Mouse (Mus musculus) gastrocnemius, postnatal 14 days (tissue): ENCODE data around the gene Rabgap1l. TPM values are rescaled to one million over a fixed set of nuclear protein-coding genes. Genes with fewer than 3 reads are reported as not detected.
A peak's percentile ranks its signal among the peaks of the same experiment; 100 is the strongest.

ENCODE experiments used
- DNase-seq: peaks from one replicate; pipeline ENCODE4 v3.0.0; 2021; ENCODE audit warnings: mixed read lengths
- intact Hi-C: fragments of 180-260 bp; cut with DNase I; formaldehyde crosslinking; loops from one replicate; pipeline ENCODE4 v1.15.1; 2025; ENCODE audit warnings: low total_unique reads
- total RNA-seq, 2 experiments: library from RNA; stranded (reverse); gene quantifications; 2 replicates each; pipeline ENCODE4 v1.2.3; 2021

The Rabgap1l gene
- total RNA-seq, 2 experiments from 2014 or later, result 12.6 to 13.7 TPM

GRCm38 (mm10) chr1:160238852-160239443, 554.1 kb downstream of the Rabgap1l start:
- DNase-seq, result no peak
- intact Hi-C loops, result no loop called here

- no peak for DNase-seq
- intact Hi-C loops, result no loop called here
Measured at GRCm38 (mm10) chr1:160237981-160238380, 555.0 kb downstream of the Rabgap1l start.

GRCm38 (mm10) chr1:160233921-160234320, 559.1 kb downstream of the Rabgap1l start:
- peak; percentile 13 for DNase-seq
- intact Hi-C loops, result loop anchor here (5.0 kb wide), 1 partner anchor 143 kb away; no protein-coding TSS in a partner anchor

- intact Hi-C loops, result loop anchor here (5.0 kb wide), 1 partner anchor 145 kb away; no protein-coding TSS in a partner anchor
- DNase-seq, result no peak
Measured at GRCm38 (mm10) chr1:160232113-160232512, 560.9 kb downstream of the Rabgap1l start.

DNA sequence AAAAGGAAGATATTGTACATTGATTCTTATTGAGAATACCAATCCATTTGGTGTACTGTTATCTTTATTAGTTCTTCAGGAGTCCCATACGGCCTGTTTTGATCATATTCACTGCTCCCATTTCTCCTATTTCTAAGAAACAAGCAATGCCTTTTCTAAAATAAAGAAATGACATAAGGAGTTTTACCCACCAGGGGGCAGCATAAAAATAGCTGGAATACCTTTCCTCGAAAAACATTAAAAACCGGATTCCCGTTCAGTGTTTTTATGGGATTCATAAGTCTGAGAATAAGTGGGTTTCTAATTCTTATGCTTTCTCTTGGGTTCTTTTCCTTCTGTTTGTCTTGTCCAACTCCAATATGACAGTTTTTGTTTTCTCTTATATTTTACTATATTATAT, 562.0 kb downstream of the Rabgap1l start:
- DNase-seq, result no peak
- intact Hi-C loops, result loop anchor here (5.0 kb wide), 1 partner anchor 146 kb away; no protein-coding TSS in a partner anchor

DNA sequence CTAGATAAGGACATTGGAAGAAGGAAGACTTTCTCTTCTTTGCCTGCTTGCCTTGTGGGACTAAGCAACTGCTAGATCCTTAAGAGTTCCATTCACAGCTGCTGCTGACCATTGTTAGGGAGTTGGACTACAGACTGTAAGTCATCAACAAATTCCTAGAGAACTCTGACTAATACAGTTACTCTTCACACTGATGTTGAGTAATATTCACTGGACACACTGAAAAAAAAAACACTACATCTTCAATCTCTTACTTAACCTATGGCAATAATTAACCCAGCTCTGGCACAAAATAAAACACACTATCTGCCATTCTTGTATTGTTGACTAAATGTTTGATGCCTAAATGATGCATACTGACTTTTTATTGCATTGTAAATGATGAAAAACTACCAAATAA, 565.2 kb downstream of the Rabgap1l start:
- DNase-seq, result no peak
- intact Hi-C loops, result no loop called here

GRCm38 (mm10) chr1:160227196-160227595, 565.8 kb downstream of the Rabgap1l start:
- intact Hi-C loops, result no loop called here
- DNase-seq, result no peak

DNA sequence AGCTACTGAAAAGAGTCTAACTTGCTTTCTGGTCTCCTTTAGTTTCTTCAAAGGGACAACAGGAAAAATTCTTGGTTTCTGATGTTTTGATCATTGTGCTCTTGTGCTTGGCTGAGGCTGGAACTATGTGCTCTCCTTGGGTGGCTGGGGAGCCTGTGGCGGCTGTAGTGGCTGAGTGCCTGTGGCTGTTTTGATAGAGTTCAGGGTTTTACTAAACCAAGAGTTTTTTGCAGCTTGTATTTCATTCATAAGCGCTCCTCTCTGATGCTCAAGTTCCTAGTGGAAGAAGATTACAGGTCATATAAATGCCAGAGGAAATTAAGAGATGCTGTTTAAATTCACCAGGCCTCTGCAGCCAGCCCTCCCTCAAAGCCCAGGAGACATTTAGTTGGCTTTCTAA, 568.9 kb downstream of the Rabgap1l start:
- no peak for DNase-seq
- intact Hi-C loops, result no loop called here

- DNase-seq, result no peak
- intact Hi-C loops, result no loop called here
Measured at GRCm38 (mm10) chr1:160217898-160218297, 575.1 kb downstream of the Rabgap1l start.

- DNase-seq, result no peak
- intact Hi-C loops, result no loop called here
Measured at GRCm38 (mm10) chr1:160214171-160214570, 578.8 kb downstream of the Rabgap1l start.

GRCm38 (mm10) chr1:160212703-160213669, 580.0 kb downstream of the Rabgap1l start, which contains the start of gene Cacybp:
Gene Cacybp (minus strand): TSS chr1:160212875.
- intact Hi-C loops, result loop anchor here (2.0 kb wide), 1 partner anchor 18 kb away; the partner anchor contains the start of gene Mrps14
- peak; percentile 99 for DNase-seq

GRCm38 (mm10) chr1:160212123-160212691, 580.8 kb downstream of the Rabgap1l start:
- intact Hi-C loops, result loop anchor here (2.0 kb wide), 1 partner anchor 17 kb away; the partner anchor contains the start of gene Mrps14
- peak; percentile 48 for DNase-seq

- intact Hi-C loops, result loop anchor here (2.0 kb wide), 1 partner anchor 17 kb away; the partner anchor contains the start of gene Mrps14
- no peak for DNase-seq
Measured at GRCm38 (mm10) chr1:160211597-160212122, 581.4 kb downstream of the Rabgap1l start.

GRCm38 (mm10) chr1:160210566-160210965, 582.4 kb downstream of the Rabgap1l start:
- DNase-seq, result no peak
- intact Hi-C loops, result no loop called here

GRCm38 (mm10) chr1:160209844-160210243, 583.2 kb downstream of the Rabgap1l start:
- no peak for DNase-seq

DNA sequence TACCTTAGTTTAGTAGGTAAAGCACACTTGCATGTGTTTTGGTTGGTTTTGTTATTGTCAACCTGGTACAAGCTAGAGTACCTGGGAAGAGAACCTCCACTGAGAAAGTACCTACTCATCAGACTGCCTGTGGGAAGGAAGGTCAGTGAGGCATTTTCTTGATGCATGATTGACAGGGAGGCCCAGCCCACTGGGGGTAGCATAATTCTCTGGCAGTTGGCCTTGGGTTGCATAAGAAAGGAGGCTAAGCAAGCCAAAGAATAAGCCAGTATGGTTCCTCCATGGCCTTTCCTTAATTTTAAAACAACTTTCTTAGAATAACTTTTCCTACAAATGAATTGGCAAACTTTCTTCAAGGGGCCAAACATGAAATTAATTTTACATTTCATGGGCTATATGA, 587.5 kb downstream of the Rabgap1l start:
- intact Hi-C loops, result no loop called here
- no peak for DNase-seq

More at GRCm38 (mm10) chr1:160209844-160210243, 583.2 kb downstream of the Rabgap1l start:
- intact Hi-C loops, result no loop called here

DNA sequence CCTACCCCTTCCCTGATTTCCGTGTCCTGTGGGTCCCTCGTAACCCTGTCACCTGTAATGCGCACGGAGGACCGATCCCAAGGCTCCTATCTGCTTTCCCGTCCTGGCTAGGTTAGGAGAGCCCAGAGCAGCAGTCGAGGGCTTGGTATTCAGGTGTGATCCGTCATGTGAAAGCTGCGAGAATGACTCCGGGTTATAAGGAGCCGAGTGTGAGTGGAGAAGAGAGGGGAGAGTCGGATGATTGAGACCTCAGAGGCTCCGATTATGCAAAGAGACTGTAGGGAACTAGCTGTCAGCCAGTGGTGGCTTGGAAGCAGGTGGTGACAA, 597.7 kb downstream of the Rabgap1l start:
- intact Hi-C loops, result loop anchor here (2.0 kb wide), 1 partner anchor 18 kb away; the partner anchor contains the start of gene Cacybp
- DNase-seq, result no peak

DNA sequence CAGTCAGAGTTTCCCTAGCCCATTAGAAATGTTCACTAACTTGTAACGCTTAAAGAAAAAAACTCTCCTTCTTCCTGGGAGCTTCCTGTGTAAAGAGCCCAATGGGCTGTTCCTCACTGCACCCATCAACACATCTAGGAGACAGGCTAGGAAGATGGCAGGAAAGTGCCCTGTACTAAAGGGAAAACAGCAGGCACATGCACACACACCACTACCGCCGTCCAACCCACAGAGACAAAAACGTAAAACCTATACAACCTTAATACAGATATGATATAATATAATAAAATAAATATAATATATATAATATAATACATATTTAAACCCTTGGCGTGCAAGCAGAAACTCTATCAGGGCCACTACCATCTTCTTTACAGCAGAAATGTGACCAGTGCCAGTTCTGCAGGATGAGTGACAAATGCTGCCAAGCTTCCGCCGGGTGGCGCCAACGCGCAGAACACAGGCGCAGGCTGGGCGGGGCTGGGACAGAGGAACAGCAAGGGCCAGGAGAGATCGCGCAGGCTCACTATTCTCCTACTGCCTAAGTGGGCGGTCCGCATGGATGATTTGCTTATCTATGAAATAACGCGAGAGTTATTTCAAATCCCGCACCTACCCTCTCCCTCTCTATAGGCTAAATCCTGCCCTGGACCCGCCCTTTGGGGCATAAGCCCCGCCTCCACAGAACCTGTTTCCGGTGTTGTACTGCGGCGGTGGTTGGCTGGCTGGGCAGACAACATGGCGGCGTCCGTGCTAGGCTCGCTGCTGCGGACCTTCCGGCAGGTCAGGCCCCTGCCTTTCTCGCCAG, 598.3 kb downstream of the Rabgap1l start, which contains the start of gene Mrps14:
Gene Mrps14, plus strand, starts transcription at position 687 of the 808 bp plus-strand sequence.
- intact Hi-C loops, result loop anchor here (2.0 kb wide), 1 partner anchor 18 kb away; the partner anchor contains the start of gene Cacybp
- peak; percentile 96 for DNase-seq

- peak; percentile 5 for DNase-seq
- intact Hi-C loops, result no loop called here
Measured at GRCm38 (mm10) chr1:160184506-160184905, 608.5 kb downstream of the Rabgap1l start.
